Mouse (Mus musculus) splenic B cell, adult 2 months (primary cell): Measurements from ENCODE around the gene Ctsw.

Source experiments
- DNase-seq: peaks from one replicate; pipeline ENCODE4 v3.0.0-alpha.2; 2011; ENCODE audit warnings: low read depth, low spot score
- H3K27me3 ChIP-seq: 2 replicates; pipeline ENCODE4 v1.6.1; 2012; ENCODE audit warnings: mild to moderate bottlenecking, low read length, moderate library complexity, mixed read lengths; ENCODE audit not compliant: control insufficient read depth, poor library complexity, insufficient read depth, severe bottlenecking
- H3K36me3 ChIP-seq: 2 replicates; pipeline ENCODE4 v1.6.1; 2012; ENCODE audit warnings: mild to moderate bottlenecking, low read length, moderate library complexity, mixed read lengths; ENCODE audit not compliant: control insufficient read depth, poor library complexity, insufficient read depth, severe bottlenecking

Ctsw gene

DNA sequence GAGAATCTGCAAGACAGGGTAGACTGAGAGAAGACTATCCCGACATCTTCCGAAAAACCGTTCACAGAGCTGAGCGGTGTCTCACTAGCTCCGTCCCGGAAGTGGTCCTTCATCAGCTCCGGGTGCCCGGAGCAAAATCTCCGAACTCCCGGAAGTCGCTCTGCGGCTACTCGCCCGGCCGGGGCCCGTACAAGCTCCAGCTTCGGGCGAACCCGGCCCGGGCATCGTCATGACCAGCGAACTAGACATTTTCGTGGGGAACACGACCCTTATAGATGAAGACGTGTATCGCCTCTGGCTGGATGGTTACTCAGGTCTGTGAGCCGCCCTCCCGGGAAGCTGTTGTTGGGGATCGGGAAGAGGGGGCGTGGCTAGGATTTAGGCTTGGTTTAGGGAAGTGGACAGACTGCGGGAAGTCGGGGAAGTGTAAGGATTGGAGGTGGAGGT lies 7.8 kb downstream of the Ctsw start, which contains the start of gene Fibp:
Gene Fibp (plus strand): TSS at position 151 of the 447 bp plus-strand sequence.
- Histone ChIP-seq H3K27me3 (no peaks in the 10 kb centered on the region), H3K36me3 (peaks cover 3% of the 10 kb centered on the region; the same call in 1 of the 2 replicates)
- DNase-seq: peak; percentile 88

DNA sequence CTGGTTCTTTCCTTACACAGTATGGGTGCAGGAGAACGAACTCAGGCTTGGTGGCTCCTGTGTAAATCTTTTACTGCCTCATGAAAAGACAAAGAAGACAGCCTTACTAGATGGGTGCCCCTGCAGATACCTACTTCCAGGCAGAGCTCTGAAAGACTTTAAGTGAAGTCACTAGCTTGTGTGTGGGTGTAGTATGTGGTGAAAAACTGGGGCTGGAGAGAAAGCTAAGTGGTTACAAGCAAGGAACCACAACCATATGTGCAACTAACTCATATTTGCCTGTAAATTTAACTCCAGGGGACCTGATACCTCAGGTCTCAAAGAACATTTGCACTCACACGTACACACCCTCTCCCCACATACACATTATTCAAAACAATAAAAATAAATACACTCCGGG lies 8.4 kb downstream of the Ctsw start:
- no peak for DNase-seq
- Histone ChIP-seq H3K36me3 (peaks cover under 1% of the 10 kb centered on the region; the same call in 1 of the 2 replicates), H3K27me3 (no peaks in the 10 kb centered on the region)

DNA sequence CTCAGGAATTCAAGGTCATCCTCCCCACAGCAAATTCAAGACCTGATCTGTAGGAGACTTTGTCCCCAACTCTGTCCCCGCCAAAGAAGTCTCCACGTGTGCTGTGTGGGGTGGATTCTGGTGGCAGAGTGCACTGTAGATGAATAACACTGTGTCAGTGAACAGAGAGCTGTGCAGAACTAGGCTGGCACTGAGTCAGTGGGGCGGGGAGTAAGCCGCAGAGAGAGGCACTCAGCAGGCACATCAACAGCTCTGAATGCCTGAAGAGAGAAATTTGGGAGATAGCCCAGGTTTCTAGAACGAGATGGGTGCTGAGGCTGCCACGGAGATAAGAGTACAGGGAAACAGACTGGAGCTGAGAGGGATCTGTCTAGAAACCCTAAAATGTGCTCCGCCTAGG lies 9.3 kb downstream of the Ctsw start:
- Histone ChIP-seq H3K27me3 (no peaks in the 10 kb centered on the region), H3K36me3 (no peaks in the 10 kb centered on the region; the same call in 1 of the 2 replicates)
- DNase-seq: no peak

DNA sequence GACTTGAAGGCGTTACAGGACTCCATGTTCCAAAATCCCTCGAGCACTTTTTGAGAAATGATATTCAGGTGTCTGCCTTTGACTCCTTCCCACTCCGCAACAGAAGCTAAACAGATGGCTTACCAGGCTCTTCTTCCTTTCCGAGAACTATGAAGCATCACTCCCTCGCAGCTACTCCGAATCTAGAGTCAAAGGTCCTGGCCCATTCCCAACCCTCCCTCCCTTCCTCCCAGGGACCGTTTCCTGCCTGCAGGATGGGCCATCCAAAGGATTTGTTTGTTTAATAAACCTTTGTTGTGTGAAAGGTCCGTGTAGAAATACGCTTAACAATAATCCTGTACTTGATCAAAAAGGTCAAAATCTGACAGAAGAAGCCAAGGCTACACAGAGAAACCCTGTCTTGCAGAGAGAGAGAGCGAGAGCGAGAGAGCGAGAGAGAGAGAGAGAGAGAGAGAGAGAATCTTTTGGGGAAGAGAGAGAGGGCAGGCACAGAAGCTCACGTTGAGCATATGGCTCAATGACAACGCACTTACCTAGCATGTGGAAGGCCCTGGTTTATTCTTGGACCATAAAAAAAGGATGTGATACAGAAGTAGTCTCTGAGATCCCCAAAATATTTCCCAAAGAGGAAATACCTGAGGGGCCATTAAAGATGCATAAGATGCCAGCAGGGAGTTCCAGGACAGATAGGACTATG lies 10.4 kb downstream of the Ctsw start, which contains the start of gene Ccdc85b:
Gene Ccdc85b (minus strand): TSS at position 149 of the 697 bp plus-strand sequence.
- DNase-seq: peak; percentile 23
- Histone ChIP-seq H3K27me3 (no peaks in the 10 kb centered on the region), H3K36me3 (no peaks in the 10 kb centered on the region; the same call in 1 of the 2 replicates)

DNA sequence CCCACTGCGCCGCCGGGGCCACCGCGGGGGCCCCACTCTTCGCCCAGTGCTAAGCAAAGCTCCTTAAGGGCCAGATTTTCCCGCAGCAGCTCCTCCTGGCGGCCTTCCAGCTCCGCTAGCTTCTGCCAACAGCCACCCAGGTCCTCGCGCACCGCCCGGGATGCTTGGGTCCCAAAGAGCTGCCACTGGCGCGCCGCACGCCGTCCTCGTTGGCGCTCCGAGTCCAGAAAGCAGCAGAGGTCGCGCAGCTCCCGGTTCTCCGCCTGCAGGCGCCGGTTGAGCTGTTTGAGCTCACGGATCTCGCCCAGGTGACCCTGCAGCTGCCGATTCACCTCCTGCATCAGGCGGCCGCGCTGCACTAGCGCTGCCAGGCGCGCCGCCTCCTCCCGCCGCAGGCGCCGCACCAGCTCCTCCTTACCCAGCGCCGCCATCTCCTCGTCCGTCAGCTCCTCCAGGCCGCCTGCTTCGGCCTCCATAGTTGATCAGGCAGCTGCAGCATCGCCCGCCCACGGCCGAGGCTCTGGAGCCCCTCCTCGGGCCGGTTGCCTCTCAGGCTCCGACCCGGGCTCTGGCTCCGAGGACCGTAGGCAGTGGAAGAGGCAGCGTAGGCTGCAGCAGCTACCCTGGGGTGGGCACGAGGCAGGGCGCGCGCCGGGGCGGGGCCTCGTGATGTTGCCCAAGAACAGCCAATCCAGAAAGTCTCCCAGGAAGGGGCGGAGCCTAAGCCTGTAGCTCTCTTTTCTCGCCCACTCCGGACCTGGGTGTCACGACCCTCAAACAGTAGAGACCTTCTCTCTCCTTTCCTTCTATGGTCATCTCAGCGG lies 11.2 kb downstream of the Ctsw start:
- DNase-seq: peak; percentile 91
- Histone ChIP-seq H3K27me3 (no peaks in the 10 kb centered on the region), H3K36me3 (no peaks in the 10 kb centered on the region; the same call in 1 of the 2 replicates)

DNA sequence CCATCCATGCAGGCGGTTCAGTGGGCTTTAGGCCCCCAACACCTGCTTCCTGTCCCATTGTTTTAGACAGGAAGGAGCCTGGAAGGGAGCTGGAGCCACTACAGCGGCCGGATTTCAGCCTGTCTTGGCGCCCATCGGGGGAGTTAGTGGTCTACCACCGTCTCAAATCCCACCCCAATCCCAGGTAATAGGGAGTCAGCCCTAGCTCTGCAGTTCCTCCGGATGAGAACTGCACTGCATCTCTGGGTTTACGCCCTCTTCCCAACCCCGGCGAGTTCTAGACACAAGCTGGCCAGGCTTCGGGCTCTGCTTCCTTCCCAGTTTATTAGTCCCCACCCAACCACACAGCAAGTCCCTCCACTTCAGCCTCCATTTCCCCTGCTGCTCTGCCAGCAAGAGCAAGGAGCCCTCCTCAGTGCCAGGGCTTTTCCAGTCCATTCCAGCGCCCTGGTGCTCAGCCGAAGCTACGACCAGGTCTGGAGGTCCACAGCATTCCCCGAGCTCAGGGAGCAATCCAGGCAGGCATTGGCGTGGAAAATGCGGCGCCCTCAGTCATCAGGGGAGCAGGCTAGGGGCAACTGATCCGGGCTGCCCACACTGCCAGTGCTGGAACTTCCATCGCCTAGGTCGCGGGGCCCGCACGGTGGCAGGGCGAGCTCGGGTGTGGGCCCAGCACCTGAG lies 11.9 kb downstream of the Ctsw start:
- no peak for DNase-seq
- Histone ChIP-seq H3K36me3 (no peaks in the 10 kb centered on the region; the same call in 1 of the 2 replicates), H3K27me3 (no peaks in the 10 kb centered on the region)

DNA sequence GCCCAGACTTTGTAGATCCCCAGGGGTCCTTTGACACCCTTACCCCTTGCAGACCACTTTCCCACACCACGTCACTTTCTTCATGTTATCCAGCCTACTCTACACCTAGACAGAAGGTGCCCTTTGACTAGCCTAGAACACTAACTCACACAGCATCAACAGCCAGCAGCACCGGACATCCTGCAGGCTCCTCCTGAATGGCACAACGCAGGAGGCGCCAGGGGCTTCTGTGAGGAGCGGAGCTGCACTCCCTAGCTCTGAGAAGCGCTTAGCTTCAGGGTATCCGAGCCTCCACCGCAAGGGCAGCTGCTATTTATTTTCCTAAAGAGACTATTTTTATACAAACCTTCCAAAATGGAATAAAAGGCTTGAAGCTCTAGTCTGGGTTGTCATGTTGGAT lies 12.7 kb downstream of the Ctsw start:
- DNase-seq: no peak
- H3K36me3 ChIP-seq: no peaks in the 10 kb centered on the region; the same call in 1 of the 2 replicates
- no peaks in the 10 kb centered on the region for H3K27me3 ChIP-seq

DNA sequence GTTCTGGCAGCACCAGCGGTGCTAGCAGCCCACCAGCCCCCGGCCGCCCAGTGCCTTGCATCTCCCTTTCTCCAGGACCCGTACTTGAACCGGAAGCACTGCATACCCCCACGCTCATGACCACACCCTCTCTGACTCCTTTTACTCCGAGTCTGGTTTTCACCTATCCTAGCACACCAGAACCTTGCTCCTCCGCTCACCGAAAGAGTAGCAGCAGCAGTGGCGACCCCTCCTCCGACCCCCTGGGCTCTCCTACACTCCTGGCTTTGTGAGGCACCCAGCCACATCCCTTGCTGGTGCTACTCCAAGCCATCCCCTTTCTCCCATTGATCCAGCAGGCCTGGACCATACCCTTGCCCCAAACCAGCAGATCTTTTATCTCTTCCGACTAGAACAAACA lies 13.3 kb downstream of the Ctsw start:
- Histone ChIP-seq H3K36me3 (no peaks in the 10 kb centered on the region; the same call in 1 of the 2 replicates), H3K27me3 (no peaks in the 10 kb centered on the region)
- no peak for DNase-seq

DNA sequence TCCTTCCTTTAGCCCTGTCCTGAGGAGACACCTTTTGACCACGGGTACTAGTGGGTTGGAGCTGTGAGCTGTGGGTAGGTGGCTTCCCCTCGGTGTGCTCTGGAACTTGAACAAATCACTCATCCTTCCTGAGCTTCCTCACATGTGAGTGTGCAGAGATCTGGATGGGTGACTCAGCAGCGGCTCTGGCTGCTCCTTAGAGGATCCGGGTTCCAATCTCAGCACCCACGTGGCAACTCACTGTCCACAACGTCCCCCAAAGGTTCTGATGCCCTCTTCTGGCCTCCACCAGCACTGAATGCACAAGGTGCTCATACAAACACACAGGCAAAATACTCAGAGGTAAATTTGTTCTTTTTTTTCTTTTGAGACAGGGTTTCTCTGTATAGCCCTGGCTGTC lies 16.5 kb downstream of the Ctsw start:
- Histone ChIP-seq H3K27me3 (no peaks in the 10 kb centered on the region), H3K36me3 (no peaks in the 10 kb centered on the region; the same call in 1 of the 2 replicates)
- no peak for DNase-seq

DNA sequence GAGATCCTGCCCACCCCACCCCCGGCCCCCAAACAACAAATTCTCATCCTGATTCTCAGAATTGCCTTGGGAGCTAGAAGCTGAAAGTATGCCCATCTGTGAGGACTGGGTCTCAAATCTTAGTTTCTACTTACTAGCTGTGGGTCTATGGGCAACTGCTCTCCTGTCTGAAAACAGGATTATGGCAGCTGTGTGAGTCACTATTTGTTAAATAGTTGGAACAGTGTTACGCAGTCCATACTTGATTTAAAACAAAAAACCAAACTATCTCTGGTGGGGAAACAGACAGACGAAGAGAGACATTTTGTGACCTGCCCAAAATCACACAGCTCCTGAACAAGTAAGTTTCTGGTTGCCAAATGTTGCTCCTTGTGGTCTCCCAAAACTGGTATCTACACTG lies 18.6 kb downstream of the Ctsw start:
- no peaks in the 10 kb centered on the region for H3K27me3 ChIP-seq
- H3K36me3 ChIP-seq: no peaks in the 10 kb centered on the region; the same call in 1 of the 2 replicates
- no peak for DNase-seq

DNA sequence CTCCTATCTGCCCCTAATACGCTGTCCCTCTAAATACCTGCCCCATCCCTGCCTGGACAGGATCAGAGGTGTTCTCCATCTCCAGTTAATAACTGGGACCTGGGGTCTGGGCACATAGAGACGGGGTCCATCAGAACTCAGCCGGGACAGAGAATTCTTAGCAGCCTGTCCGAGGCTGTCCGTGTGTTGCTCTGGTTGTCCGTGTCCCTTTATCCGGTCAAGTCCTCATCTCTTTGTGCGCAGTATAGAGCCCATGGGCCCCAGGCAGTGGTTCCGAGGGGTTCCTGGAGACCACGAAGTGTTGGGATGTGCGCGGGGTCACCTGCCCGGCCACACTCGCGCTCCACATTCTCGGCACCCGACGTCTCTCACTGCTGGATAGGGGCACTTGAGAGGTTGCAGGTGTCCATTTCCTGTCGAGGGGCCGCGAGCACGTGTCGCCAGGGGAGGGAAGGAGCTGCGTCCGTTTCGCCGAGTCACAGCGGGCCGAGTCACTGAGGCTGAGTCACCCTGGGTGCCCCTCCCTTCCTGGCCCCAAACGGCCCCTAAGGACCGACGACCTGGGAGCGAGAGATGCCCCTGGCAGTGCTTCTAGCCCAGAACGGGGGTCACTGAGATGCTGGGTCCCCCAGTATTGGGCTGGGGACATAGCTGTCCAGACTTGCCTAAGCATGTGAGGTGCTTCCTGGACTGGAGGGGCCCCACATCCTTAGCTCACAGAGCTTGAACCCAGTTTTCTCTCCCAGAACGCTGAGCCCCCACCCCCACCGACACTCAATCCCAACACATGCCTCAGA lies 19.8 kb downstream of the Ctsw start:
- no peaks in the 10 kb centered on the region for H3K27me3 ChIP-seq
- no peaks in the 10 kb centered on the region for H3K36me3 ChIP-seq
- DNase-seq: peak; percentile 49

DNA sequence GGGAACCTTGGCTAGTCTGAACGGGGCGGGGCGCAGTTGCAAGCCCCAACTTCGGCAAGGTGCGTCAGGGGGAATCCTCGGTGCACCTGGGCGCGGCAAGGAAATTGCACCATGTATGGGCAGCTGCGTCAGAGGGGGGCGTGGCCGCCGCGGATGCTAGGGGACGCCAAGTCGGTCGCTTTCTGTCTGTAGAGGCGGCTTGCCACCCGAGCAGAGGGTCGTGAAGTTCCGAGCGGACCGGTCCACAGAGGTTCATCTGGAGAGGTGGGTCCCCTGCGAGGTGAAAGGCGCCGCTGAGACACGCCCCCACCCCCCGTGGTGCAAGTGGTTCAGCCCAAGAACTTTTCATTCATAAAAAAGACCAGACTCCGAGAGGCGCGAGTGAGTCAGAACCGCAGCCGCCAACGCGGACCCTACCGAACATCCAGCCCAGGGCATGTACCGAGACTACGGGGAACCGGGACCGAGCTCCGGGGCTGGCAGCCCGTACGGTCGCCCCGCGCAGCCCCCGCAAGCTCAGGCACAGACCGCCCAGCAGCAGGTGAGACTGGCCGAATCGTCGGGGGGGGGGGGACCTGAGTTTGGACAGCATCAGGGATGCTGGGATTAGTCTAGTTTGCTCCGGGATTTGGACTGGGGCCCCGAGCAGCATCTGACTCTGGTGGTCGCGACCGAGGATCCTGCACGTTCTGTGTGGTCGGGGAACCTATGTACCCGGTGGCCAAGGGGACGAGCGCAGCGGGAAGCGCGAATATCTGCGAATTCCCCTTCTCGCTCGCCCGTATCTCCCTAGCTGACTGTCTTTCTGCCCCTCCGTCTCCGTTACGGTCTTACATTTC lies 20.6 kb downstream of the Ctsw start, which contains the start of gene Fosl1:
Gene Fosl1 (plus strand): TSS at position 33 of the 839 bp plus-strand sequence.
- peak; percentile 90 for DNase-seq
- H3K36me3 ChIP-seq: no peaks in the 10 kb centered on the region
- no peaks in the 10 kb centered on the region for H3K27me3 ChIP-seq

DNA sequence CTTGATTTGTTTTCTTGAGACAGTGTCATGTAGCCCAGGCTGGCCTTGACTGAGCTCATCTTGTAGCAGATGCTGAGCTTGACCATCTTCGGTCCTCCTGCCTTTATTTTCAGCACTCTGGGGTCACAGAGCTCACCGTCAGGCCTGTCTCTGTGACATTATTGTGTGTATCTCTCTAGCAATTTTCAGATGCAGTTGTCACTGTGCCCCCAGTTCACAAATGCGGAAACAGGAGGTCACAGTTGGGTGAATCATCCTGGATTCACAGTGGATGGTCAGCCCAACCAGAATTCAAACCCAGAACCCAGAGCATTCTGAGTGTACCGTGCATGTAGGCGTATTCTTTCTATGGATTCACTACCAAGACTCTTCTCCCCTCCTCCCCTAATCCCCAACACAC lies 22.6 kb downstream of the Ctsw start:
- Histone ChIP-seq H3K27me3 (no peaks in the 10 kb centered on the region), H3K36me3 (no peaks in the 10 kb centered on the region)
- no peak for DNase-seq
